Mouse (Mus musculus) kidney, postnatal 4 days (tissue): ENCODE results near the gene Drg1.
A peak's percentile ranks its signal among the peaks of the same experiment; 100 is the strongest.
"Not testable (repeated sequence)": the region's sequence is repeated elsewhere in the genome, so short reads cannot be mapped to it uniquely, and the experiment has no call there.

ENCODE experiments used
- DNase-seq, 2 experiments: peaks; one replicate each; pipeline ENCODE4 v3.0.0; 2021; ENCODE audit warnings: mixed read lengths in 2 of 2

Gene Drg1

DNA sequence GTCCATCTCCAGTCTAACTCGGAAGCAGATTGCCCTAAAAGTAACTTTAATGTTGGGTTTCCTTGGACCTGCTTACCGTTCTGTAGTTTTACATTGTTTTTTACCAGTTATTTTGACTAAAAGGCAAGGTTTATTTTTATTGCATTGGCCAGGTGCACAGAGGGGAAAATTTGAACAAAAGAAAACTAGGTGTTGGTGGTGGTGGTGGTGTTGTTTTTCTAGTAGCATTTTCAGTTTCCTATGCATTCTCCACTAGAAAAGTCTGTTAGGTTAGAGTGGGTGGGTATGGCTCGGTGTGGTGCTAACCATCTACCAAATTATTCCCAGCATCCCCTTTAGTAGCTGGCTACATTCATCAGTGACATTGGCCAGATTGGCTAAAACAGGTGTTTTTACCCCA, 59.4 kb downstream of the Drg1 start:
- DNase-seq: no peak

DNA sequence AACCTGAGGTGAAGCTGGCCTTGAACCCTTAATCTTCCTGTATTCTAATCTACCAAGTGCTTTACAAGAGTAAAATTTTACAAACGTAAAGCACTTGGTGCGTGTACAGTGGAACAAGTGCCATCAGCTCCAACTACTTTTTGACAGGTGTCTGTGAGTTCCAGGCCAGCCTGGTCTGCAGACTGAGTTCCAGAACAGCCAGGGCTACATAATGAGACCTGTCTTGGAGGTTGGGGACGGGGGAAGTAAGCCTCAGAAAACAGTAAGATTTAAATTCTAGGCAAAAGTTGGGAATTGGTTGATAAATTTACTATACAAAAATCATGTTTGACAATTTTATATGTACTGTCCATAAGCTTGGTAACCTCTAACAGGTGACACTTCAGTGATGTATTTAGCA, 61.0 kb downstream of the Drg1 start:
- no peak for DNase-seq

DNA sequence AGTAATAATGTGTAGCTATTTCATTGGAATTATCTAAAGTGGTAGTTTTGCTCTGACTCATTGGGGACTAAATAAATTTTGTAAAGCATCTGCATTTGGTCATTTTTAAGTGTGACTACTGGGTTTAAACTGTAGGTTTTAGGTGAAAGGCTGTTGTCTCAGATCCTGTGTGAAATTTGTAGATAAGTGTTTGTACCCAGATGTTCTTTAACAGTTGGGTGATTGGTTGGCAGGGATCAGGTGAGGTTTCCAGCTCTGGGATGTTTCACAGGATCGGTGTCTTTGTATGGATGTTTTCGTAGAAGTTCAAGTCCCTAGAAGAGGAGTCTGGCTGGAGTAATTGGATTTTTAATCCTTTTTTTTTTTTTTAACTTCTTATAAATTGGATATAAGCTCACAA, 62.4 kb downstream of the Drg1 start:
- no peak for DNase-seq

DNA sequence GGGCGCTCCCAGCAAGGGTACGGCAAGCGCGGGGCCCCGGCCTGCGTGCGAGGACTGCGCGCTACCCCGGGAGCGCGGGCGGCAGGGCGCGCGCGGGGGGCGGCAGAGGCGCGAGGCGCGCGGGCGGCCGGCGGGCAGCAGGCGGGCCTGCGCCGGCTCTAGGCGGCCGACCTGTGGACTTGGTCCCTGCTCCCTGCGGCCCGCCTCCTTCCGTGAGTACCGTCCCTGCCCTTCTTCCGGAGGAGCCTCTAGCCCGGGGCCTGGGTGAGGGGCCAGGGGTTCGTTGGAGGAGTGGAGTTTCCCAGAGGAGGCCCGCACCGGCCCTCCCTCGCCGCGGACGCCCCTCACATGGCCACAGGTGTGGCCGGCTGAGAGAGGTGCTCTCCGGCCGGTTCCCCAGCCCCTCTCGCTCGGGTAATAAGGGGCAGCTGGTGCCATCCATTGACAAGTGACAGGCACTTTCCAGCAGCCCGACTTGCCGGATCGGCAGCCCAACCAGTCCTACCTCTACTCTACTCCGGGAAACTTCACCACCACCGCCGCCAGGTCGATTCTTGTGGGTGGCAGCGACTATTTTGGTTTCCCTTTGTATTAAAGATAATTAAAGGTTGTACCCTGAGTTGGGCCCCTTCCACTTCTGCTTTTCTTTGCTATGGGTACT, 63.3 kb downstream of the Drg1 start:
- DNase-seq: peak; percentile 73 to 82

DNA sequence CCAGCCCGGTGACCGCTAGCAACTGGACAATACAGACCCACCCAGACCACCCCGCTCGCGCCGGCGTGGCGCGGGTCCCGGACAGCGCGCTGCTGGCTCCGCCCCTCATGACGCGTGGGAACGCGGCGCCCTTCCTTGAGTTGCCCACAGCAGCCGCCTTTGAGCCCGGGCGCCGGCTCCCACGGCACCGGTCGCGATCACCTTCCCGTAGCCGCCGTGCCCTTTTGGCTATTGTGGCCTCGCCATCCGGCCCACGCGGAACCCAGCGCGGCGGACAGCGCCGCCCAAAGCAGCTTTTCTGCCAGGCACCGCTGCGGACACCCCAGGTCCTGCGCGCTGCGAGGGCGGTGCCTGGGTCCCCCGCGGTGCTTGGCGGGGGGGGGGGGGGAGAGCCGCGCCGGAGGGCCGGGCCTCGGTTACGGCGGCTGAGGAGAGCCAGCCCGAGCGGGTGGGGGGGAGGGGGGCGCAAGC, 63.9 kb downstream of the Drg1 start, which contains the start of gene Eif4enif1:
Gene Eif4enif1, plus strand, starts transcription at position 162 of the 471 bp plus-strand sequence.
- DNase-seq: peak; percentile 93 to 95

DNA sequence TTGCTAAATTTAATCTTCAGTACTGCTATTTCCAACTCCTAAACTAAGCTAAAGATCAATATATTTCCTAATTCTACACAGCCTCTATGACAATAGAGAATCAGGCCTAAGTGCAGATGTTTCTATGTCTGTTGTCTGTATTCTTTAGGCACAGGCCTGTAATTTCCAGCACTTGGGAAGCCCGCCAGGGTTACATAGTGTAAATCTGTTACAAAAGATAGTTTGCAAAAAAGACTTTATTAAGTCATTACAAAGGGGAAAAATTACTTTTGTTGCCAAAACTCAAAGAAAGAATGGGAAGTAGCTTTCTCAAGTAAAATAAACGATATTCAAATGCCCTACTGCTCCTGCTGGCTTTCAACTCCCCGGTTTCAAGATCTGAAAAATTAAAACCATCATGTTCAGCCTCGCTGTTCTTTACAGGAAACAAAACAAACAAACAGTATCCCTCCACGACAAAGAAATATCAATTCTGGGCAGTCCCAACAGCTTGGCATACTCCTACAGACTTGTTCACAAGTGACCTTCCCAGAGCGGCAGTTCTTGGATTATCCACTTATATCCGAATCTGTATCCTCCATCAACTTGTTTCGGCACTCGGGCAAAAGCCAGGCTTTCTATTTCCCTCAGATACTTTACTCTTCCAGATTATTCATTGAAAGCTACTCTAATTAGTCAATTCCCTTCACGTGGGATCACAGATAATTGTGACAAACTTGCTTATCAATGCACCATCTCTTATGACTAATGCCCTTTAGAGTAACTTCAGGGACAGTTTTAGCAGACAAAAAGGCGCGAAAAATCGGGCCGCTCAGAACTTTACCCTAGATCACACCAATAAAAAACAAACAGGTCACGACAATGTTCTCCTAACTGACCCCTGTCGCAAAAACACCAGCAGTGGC, 64.6 kb downstream of the Drg1 start:
- peak; percentile 16 to 31 for DNase-seq

DNA sequence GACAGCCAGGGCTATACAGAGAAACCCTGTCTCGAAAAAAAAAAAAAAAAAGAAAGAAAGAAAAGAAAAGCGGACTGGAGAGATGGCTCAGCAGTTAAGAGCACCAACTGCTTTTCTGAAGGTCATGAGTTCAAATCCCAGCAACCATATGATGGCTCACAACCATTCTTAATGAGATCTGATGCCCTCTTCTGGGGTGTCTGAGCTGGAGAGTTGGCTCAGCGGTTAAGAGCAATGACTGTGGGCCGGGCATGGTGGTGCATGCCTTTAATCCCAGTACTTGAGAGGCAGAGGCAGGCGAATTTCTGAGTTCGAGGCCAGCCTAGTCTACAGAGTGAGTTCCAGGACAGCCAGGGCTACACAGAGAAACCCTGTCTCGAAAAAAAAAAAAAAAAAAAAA, 65.6 kb downstream of the Drg1 start:
- not testable (repeated sequence) for DNase-seq

DNA sequence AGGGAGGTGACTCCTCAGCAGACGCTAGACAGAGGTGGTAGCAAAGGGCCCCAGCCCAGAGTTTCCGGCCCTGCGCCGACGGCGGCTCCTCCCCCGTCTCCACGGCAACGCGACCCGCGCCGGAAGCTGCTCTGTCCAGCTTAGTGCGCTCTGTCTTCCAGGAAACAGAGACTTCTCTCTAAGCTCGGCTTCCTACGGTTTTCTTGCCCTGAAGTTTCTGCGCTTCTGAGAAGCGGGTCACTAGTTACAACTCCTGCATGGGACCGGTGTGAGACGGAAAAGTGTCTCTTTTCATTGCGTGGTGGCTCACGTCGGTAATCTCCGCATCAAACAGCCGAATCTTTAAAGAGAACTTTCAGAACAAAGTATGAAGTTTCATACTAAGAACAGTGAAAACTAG, 72.9 kb downstream of the Drg1 start, which contains the start of gene Sfi1:
Gene Sfi1, minus strand, starts transcription at position 101 of the 400 bp plus-strand sequence.
- DNase-seq: no peak

DNA sequence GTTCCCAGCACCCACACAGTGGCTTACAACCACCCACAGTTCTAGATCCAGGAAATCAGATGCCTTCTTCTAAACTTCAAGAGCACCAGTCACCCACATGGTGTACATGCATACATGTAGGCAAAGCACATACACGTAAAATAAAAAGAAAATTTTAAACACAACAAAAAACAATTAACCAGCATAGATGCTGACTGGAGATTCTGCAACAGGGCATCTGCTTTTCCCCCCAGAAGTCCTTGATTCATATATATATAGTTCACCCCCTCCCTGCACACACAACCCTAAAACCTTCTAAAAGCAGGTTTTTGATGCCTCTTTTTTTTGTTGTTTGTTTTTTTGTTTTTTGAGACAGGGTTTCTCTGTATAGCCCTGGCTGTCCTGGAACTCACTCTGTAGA, 83.5 kb downstream of the Drg1 start:
- DNase-seq: peak in 1 of 2 experiments; percentile 9

DNA sequence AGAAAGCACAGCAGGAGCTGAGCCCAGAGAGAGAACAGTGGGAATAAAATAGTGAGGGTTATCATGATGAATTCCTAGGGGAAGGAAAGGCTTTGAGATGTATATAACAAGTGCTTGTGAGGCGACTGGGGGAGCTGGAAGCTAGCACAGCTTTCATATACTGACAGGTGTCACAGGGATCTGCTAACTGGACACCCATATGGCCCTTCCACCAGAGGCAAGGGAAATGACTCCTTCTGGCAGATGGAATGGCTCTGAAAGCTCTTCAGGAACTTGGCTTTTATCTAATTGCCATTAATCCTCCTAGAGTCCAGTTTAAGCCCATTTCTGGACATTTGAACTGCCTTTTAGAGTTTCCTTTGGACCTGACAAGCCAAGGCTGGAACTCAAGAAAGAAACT, 84.2 kb downstream of the Drg1 start:
- not testable (repeated sequence) for DNase-seq

DNA sequence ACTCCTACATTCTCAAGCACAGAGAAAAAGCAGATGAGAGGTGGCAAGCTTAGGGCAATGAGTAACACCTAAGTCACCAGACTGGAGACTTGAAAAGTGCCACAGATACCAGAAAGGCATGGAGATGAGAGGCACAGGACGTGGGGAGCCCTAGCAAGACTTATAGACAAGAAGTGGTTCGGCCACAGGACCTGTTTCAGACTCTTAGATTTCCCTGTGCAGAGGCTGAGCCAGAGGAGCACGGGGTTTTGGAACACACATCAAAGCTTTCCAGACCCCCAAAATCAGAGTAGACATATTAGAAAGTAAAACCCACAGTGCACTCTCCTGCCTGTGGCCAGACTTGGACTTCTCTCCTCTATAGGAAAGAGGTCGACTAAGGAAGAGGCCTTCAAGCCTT, 85.0 kb downstream of the Drg1 start:
- peak; percentile 65 to 70 for DNase-seq

DNA sequence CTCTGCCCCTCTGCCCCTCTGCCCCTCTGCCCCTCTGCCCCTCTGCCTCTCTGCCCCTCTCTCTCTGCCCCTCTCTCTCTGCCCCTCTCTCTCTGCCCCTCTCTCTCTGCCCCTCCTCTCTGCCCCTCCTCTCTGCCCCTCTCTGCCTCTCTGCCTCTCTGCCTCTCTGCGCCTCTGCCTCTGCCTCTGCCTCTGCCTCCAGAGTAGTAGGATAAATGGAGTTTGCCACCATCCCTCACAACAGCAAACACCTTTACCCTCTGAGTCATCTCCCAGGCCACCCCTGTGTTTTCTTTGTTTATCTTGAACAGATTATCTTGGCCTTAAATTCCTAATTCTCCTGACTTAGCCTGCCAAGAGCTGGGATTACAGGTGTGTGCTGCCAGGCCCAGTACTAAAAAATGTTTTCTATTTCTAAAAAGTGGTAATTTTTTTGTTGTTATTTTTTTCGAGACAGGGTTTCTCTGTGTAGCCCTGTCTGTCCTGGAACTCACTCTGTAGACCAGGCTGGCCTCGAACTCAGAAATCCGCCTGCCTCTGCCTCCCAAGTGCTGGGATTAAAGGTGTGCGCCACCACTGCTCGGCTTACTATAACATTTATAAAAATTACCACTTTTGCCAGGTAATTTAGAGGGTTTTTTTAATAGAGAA, 85.6 kb downstream of the Drg1 start:
- not testable (repeated sequence) for DNase-seq

DNA sequence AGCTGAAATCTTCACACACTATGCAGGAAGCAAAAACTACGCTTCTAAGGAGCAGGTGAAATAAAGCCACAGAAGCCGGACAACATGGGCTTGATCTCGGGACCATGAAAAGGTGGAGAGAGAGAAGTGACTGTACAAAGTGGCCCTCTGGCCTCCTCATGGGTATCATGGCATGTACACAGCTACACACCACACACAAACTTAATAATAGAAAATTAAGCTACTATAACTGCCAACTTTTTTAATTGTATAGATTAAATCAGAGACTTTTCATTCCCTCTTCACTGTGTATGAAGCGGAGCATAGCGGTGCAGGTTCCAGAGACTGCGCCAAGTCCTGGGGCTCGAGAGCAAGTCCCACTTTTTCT, 86.5 kb downstream of the Drg1 start:
- DNase-seq: peak; percentile 11 to 29

DNA sequence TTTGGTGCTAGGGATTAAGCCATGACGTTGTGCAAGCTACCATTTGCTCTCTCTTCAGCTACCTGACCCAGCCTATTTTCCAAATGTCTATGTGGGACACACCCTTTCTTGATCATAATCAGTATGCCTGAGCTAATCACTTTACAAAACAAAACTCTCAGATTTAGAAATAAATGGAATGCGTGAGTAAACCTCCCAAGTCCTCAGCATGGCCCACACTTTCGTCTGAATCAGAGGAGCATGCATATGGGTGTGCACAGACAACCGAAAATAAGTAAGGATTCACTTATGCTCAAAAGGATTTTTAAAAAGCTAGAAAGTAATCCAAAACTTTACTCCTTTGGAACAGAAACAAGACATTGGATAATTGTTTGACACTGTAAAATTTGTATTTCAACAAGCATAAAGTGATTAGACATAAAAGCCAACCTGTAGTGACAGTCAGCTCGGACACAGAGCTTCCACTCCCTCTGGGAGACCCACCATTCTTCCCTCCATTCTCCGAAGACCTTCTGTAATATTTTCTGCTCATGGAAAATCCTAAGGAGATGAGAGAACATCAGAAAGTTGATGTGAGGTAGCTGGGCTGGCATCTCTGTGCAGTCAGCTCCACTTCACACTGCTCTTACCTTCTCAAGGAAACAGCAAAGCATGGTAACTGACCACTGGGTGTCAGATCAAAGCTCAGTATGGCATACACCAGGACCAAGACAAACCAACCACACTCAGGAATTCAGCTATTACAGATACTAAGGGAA, 87.1 kb downstream of the Drg1 start:
- DNase-seq: peak; percentile 50 to 60

DNA sequence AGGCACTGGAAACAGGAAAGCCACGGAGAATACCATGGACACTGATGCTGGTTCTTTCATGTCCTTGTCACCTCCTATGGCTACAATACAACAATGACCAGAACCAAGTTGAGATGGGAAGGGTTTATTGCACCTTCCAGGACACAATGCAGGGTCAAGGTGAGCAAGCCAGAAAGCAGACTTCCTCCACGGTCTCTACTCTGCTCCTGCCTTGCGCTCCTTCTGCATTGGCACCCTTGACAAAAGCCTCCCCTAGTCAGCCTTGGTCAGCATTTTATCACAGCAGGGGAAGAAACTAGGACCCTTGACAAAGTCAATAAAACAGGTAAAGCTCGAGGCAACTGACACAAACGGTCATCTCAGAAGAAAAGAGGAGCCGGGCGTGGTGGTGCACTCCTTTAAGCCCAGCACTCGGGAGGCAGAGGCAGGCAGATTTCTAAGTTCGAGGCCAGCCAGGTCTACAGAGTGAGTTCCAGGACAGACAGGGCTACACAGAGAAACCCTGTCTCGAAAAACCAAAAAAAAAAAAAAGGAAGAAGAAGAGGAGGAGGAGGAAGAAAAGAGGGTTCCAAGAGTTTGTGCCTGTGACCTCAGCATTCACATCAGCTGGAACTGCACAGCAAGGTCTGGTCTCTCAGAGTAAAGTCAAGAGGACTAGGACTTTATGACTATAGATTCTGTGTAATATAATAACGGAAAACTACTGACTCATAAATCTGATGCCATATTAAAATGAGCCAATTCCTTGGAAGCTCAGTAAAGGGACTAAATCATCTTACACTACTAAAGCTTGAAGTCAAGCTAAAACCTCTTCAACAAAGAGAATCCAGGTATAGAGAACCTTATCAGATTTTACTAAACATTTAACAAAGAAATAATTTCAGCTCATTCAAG, 92.5 kb downstream of the Drg1 start:
- DNase-seq: peak; percentile 62 to 64

DNA sequence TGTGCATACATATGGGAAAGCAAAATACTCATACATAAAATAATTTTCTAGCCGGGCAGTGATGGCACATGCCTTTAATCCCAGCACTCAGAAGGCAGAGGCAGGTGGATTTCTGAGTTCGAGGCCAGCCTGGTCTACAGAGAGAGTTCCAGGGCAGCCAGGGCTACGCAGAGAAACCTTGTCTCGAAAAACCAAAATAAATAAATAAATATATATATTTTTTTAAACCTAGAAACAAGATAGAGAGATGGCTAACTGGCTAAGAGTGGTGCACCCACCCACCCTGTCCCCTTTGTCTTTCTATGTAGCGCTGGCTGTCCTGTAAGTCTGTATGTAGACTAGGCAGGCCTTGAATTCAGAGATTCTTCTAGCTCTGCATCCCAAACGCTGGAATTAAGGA, 93.7 kb downstream of the Drg1 start:
- not testable (repeated sequence) for DNase-seq

DNA sequence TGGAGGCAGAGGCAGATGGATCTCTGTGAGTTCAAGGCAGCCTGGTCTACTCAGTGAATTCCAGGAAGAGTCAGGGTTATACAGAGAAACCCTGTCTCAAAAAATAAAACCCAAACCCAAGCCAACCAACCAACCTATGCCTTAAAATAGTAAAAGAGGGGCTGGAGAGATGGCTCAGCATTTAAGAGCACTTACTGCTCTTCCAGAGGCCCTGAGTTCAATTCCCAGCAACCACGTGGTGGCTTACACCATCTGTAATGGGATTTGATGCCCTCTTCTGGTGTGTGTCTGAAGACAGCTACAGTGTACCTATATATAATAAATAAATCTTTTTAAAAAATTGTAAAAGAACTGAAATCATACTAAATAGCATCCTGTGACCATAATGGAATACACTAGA, 94.3 kb downstream of the Drg1 start:
- peak; percentile 27 to 31 for DNase-seq

DNA sequence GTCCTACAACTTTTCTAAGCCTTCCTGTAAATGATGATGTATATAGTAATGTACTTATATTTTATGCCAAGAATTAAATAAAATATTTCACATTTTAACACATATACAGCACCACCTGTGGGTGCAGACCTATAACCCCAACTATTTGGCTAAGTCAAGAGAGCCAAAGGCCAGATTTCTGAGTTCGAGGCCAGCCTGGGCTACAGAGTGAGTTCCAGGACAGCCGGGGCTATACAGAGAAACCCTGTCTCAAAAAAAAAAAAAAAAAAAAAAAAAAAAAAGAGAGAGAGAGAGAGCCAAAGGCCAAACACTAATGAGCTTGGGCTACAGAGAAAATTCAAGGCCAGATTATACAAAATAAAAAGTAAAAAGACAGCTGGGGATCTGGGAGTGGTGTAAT, 97.2 kb downstream of the Drg1 start:
- peak; percentile 22 to 40 for DNase-seq

DNA sequence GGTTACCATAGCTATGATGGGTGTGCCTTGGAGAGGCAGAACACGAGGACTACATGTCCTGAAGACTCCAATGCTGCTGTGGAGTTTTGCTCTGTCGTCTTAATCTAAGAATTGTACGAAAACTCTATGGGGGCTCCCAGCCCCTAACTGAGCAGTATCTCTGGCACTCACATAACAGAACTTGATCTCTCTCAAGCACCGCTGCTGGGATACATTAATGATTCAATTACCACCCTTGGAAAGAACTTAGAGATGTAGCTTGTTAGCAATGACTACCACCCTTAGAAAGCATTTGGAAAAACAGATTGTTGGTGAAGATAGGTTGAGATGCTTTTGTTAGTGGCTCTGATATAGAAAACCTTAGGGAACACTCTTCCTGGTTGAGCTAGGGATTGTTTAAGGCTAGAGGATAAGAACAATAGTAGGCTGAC, 98.6 kb downstream of the Drg1 start:
- DNase-seq: peak; percentile 30 to 34

DNA sequence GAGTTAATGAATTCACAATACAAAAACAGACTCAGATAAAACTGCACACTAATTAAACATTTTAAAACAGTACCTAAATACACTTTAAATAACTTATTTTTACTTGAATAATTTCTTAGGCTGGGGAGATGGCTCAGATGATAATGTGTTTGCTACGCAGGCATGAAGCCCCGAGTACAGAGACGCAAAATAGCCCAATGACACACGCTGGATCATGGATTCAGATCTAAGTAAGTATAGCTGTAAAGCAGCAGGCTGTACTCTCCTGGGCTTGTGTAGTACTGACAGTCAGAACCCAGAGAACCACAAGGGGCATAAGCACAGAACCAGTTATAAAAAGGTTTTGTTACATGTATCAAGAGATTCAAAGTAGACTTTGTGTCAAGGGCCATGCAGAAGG, 99.1 kb downstream of the Drg1 start:
- not testable (repeated sequence) for DNase-seq

DNA sequence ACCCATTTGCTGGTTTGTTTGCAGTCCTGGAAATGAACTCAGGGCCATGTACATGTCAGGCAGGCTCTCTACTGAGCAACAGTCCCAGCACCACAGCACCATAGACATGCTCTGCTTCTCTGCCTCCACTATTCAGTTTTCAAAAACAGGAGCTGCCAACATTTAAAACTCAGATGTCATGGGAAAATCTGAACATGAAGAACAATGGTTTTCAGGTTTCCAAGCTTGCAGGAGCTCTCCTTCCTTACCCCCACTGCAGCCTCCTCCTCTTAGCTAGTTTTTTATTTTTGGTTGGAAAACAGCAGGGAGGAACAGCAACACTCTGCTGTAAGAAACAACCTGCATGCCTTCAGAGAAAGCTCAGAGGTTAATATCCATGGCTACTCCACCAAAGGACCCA, 99.9 kb downstream of the Drg1 start:
- not testable (repeated sequence) for DNase-seq
